22 mouse cellular contexts compared by ENCODE assay signal in the genomic region with DNA sequence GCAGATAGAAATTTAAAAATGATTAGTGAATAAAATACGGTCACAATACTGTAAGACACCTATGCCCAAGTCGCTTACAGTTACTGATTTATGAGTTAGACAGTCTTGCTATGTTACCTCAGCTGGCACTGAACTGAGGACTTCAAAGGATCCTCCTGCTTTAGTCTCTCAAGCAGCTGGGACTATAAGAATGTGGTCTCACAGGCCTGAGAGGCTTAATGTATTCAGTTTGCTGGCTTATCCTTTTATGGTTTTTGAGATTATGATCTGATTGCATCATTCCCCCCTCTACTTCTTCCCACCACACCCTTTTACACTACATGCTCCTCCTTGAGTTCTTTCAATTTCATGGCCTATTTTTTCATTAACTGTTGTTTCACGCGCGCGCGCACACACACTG.
DNase-seq lines count a peak whose midpoint lies in the region; ATAC-seq and TF ChIP-seq lines count a peak whose summit lies in the region.
"Had no signal": no experiment of that assay in that cellular context is flagged by ENCODE, and none has a peak within 500 bp of the region (broad histone marks: within the 10 kb centered on the region; RNA-seq: fewer than 3 reads in every experiment).

No protein-coding gene starts in this region.

- DNase-seq in embryonic facial prominence, embryonic 14.5 days (ENCODE audit: low spot score), result peak; percentile 37
- DNase-seq in embryonic facial prominence, embryonic 10.5 days (ENCODE audit: low spot score), result no peak
- DNase-seq in limb, embryonic 14.5 days (ENCODE audit: low spot score), result peak; percentile 16
- no peak for DNase-seq in limb, embryonic 10.5 days (ENCODE audit: low spot score)
- no peak for DNase-seq in testis, postnatal 14 days (ENCODE audit: low spot score)
- DNase-seq: adrenal gland, adult 2 months; adrenal gland, adult 8-10 months; adrenal gland, postnatal 10 days; adrenal gland, postnatal 14 days; adrenal gland, postnatal 25 days; adrenal gland, postnatal 36 days; B cell, adult 2 months; cerebellum, adult 11 months; cerebellum, adult 11-12 months had no signal

- H3K4me1 ChIP-seq in embryonic facial prominence, embryonic 14.5 days (ENCODE audit: control insufficient read depth, insufficient read depth, low read length), result no peaks in the 10 kb centered on the region
- H3K4me1 ChIP-seq in embryonic facial prominence, embryonic 10.5 days, result no peaks in the 10 kb centered on the region
- no peaks in the 10 kb centered on the region for H3K4me1 ChIP-seq in intestine, embryonic 15.5 days (replicated peaks)
- H3K4me1 ChIP-seq in intestine, postnatal 0 days (replicated peaks; ENCODE audit: control insufficient read depth, insufficient read depth, low read length), result no peaks in the 10 kb centered on the region
- no peaks in the 10 kb centered on the region for H3K4me1 ChIP-seq in limb, embryonic 14.5 days (ENCODE audit: control insufficient read depth, insufficient read depth, low read length)
- H3K4me1 ChIP-seq in limb, embryonic 10.5 days, result no peaks in the 10 kb centered on the region
- no peaks in the 10 kb centered on the region for H3K4me1 ChIP-seq in intestine, embryonic 16.5 days (ENCODE audit: control insufficient read depth, insufficient read depth, low read length)

- H3K27me3 ChIP-seq in embryonic facial prominence, embryonic 14.5 days (replicated peaks; ENCODE audit: control insufficient read depth, insufficient read depth, low read length), result no peaks in the 10 kb centered on the region
- no peaks in the 10 kb centered on the region for H3K27me3 ChIP-seq in embryonic facial prominence, embryonic 10.5 days (replicated peaks; ENCODE audit: low read depth, poor library complexity, severe bottlenecking)
- no peaks in the 10 kb centered on the region for H3K27me3 ChIP-seq in intestine, embryonic 15.5 days (replicated peaks)
- no peaks in the 10 kb centered on the region for H3K27me3 ChIP-seq in intestine, postnatal 0 days (replicated peaks; ENCODE audit: control insufficient read depth, insufficient read depth, low read length)
- no peaks in the 10 kb centered on the region for H3K27me3 ChIP-seq in limb, embryonic 14.5 days (ENCODE audit: control insufficient read depth, insufficient read depth, low read length)
- H3K27me3 ChIP-seq in limb, embryonic 10.5 days (ENCODE audit: low read depth, poor library complexity, severe bottlenecking), result no peaks in the 10 kb centered on the region
- H3K27me3 ChIP-seq in intestine, embryonic 16.5 days (replicated peaks; ENCODE audit: control insufficient read depth, insufficient read depth, low read length), result no peaks in the 10 kb centered on the region
- H3K27me3 ChIP-seq: CH12.LX had no signal

- no peaks in the 10 kb centered on the region for H3K36me3 ChIP-seq in embryonic facial prominence, embryonic 14.5 days (ENCODE audit: control insufficient read depth, insufficient read depth, low read length)
- H3K36me3 ChIP-seq in embryonic facial prominence, embryonic 10.5 days (replicated peaks), result no peaks in the 10 kb centered on the region
- no peaks in the 10 kb centered on the region for H3K36me3 ChIP-seq in intestine, embryonic 15.5 days
- H3K36me3 ChIP-seq in intestine, postnatal 0 days (ENCODE audit: control insufficient read depth, insufficient read depth), result no peaks in the 10 kb centered on the region
- H3K36me3 ChIP-seq in limb, embryonic 14.5 days (ENCODE audit: control insufficient read depth, insufficient read depth, low read length), result no peaks in the 10 kb centered on the region
- H3K36me3 ChIP-seq in limb, embryonic 10.5 days, result no peaks in the 10 kb centered on the region
- H3K36me3 ChIP-seq in intestine, embryonic 16.5 days (ENCODE audit: control insufficient read depth, insufficient read depth, low read length), result no peaks in the 10 kb centered on the region
- H3K36me3 ChIP-seq: G1E had no signal

- no peaks in the 10 kb centered on the region for H3K9me3 ChIP-seq in embryonic facial prominence, embryonic 14.5 days (ENCODE audit: control insufficient read depth, low read length)
- no peaks in the 10 kb centered on the region for H3K9me3 ChIP-seq in embryonic facial prominence, embryonic 10.5 days
- H3K9me3 ChIP-seq in intestine, embryonic 15.5 days, result no peaks in the 10 kb centered on the region
- no peaks in the 10 kb centered on the region for H3K9me3 ChIP-seq in intestine, postnatal 0 days (ENCODE audit: control insufficient read depth)
- no peaks in the 10 kb centered on the region for H3K9me3 ChIP-seq in limb, embryonic 14.5 days (ENCODE audit: control insufficient read depth, low read length)
- no peaks in the 10 kb centered on the region for H3K9me3 ChIP-seq in limb, embryonic 10.5 days (replicated peaks)
- H3K9me3 ChIP-seq in intestine, embryonic 16.5 days (ENCODE audit: control insufficient read depth, low read length), result no peaks in the 10 kb centered on the region
- H3K9me3 ChIP-seq: G1E had no signal

- TF ChIP-seq CTCF in intestine, postnatal 0 days (IDR thresholded peaks at IDR 0.05; ENCODE audit: low read depth), result no peak

- no peak overlapping the region for H3K4me3 ChIP-seq in embryonic facial prominence, embryonic 14.5 days (ENCODE audit: low read depth, low read length)
- no peak overlapping the region for H3K4me3 ChIP-seq in embryonic facial prominence, embryonic 10.5 days
- no peak overlapping the region for H3K4me3 ChIP-seq in intestine, embryonic 15.5 days (replicated peaks)
- H3K4me3 ChIP-seq in intestine, postnatal 0 days (ENCODE audit: low read depth, low read length), result no peak overlapping the region
- no peak overlapping the region for H3K4me3 ChIP-seq in limb, embryonic 14.5 days (replicated peaks; ENCODE audit: low read length)
- no peak overlapping the region for H3K4me3 ChIP-seq in limb, embryonic 10.5 days
- H3K4me3 ChIP-seq in intestine, embryonic 16.5 days (ENCODE audit: low read length), result no peak overlapping the region

- TF ChIP-seq POLR2A in limb, embryonic 14.5 days (IDR thresholded peaks at IDR 0.05; ENCODE audit: borderline replicate concordance, extremely low read depth, insufficient read depth, insufficient read length), result no peak

- H3K4me2 ChIP-seq in embryonic facial prominence, embryonic 14.5 days (ENCODE audit: low read depth, low read length), result no peak overlapping the region
- H3K4me2 ChIP-seq in intestine, embryonic 15.5 days (replicated peaks), result no peak overlapping the region
- H3K4me2 ChIP-seq in intestine, postnatal 0 days (replicated peaks; ENCODE audit: low read depth), result no peak overlapping the region
- no peak overlapping the region for H3K4me2 ChIP-seq in limb, embryonic 14.5 days (replicated peaks; ENCODE audit: low read depth, low read length, severe bottlenecking)
- H3K4me2 ChIP-seq in intestine, embryonic 16.5 days (ENCODE audit: low read depth, low read length), result no peak overlapping the region

- no peak overlapping the region for H3K9ac ChIP-seq in embryonic facial prominence, embryonic 14.5 days (ENCODE audit: low read depth, low read length)
- H3K9ac ChIP-seq in intestine, embryonic 15.5 days, result no peak overlapping the region
- no peak overlapping the region for H3K9ac ChIP-seq in intestine, postnatal 0 days (ENCODE audit: low read depth, low read length)
- no peak overlapping the region for H3K9ac ChIP-seq in limb, embryonic 14.5 days (ENCODE audit: low read depth, low read length, severe bottlenecking)
- H3K9ac ChIP-seq in intestine, embryonic 16.5 days (ENCODE audit: low read depth, low read length), result no peak overlapping the region

- 89% methylated on average over 7 of the region's 7 CpGs for WGBS in embryonic facial prominence, embryonic 14.5 days
- WGBS in embryonic facial prominence, embryonic 10.5 days, result 96% methylated on average over 7 of the region's 7 CpGs
- 87% methylated on average over 7 of the region's 7 CpGs for WGBS in intestine, embryonic 15.5 days
- WGBS in intestine, postnatal 0 days, result 75% methylated on average over 7 of the region's 7 CpGs
- 77% methylated on average over 7 of the region's 7 CpGs for WGBS in limb, embryonic 14.5 days
- 94% methylated on average over 7 of the region's 7 CpGs for WGBS in limb, embryonic 10.5 days
- 90% methylated on average over 7 of the region's 7 CpGs for WGBS in intestine, embryonic 16.5 days

- ATAC-seq in embryonic facial prominence, embryonic 14.5 days (ENCODE audit: low read depth), result no peak
- peak; percentile 76; the same call in 1 of the 2 replicates for ATAC-seq in intestine, embryonic 15.5 days
- no peak for ATAC-seq in intestine, postnatal 0 days
- ATAC-seq in limb, embryonic 14.5 days (ENCODE audit: low FRiP score, low read depth), result no peak
- peak; percentile 81 for ATAC-seq in intestine, embryonic 16.5 days
- ATAC-seq: activated CD4-positive, CD25-positive, alpha-beta regulatory T cell, adult 4 months; CD4-positive, CD25-positive, alpha-beta regulatory T cell, adult 4 months; Patski had no signal

- H3K27ac ChIP-seq in embryonic facial prominence, embryonic 14.5 days (replicated peaks; ENCODE audit: low read depth, low read length), result no peak overlapping the region
- H3K27ac ChIP-seq in embryonic facial prominence, embryonic 10.5 days (replicated peaks), result no peak overlapping the region
- no peak overlapping the region for H3K27ac ChIP-seq in intestine, embryonic 15.5 days
- no peak overlapping the region for H3K27ac ChIP-seq in intestine, postnatal 0 days (ENCODE audit: low read depth, low read length)
- no peak overlapping the region for H3K27ac ChIP-seq in limb, embryonic 14.5 days (replicated peaks; ENCODE audit: low read depth, low read length)
- no peak overlapping the region for H3K27ac ChIP-seq in limb, embryonic 10.5 days
- H3K27ac ChIP-seq in intestine, embryonic 16.5 days (ENCODE audit: low read length), result no peak overlapping the region

Comparison
In these comparisons a context has a peak if more than half of its experiments do, and no peak if none do; other contexts are left out.
1. ATAC-seq: peak in intestine, embryonic 15.5 days (single experiment) and intestine, embryonic 16.5 days (single experiment); none in embryonic facial prominence, embryonic 14.5 days (single experiment), intestine, postnatal 0 days (single experiment) and limb, embryonic 14.5 days (single experiment).
2. DNase-seq: peak in embryonic facial prominence, embryonic 14.5 days (single experiment) and limb, embryonic 14.5 days (single experiment); none in embryonic facial prominence, embryonic 10.5 days (single experiment), limb, embryonic 10.5 days (single experiment) and testis, postnatal 14 days (single experiment).